Mouse (Mus musculus) kidney, postnatal 0 days (tissue): ENCODE results near the gene Zfc3h1. TPM values are rescaled to one million over a fixed set of nuclear protein-coding genes. Genes with fewer than 3 reads are reported as not detected.

Experiments used
- ATAC-seq: fragments of 200-750 bp; cut with Nextera tagmentation; replicated peaks from 2 replicates; pipeline ENCODE4 v1.8.0; 2017; ENCODE audit warnings: low read depth, moderate number of reproducible peaks, moderate TSS enrichment, moderate library complexity; ENCODE audit not compliant: low FRiP score
- DNase-seq: peaks from one replicate; pipeline ENCODE4 v3.0.0-alpha.2; 2016; ENCODE audit warnings: low spot score
- H3K27ac ChIP-seq: fragments of 300-500 bp; sonication (generic); 2 replicates; pipeline ENCODE4 v1.5.1; 2014; ENCODE audit warnings: mild to moderate bottlenecking
- H3K27me3 ChIP-seq: fragments of 300-500 bp; sonication (generic); 2 replicates; pipeline ENCODE4 v1.6.1; 2014; ENCODE audit warnings: low read length, mixed read lengths; ENCODE audit not compliant: insufficient read depth
- H3K36me3 ChIP-seq: fragments of 300-500 bp; sonication (generic); 2 replicates; pipeline ENCODE4 v1.6.1; 2014; ENCODE audit warnings: low read length, mixed read lengths; ENCODE audit not compliant: insufficient read depth
- H3K4me1 ChIP-seq: fragments of 300-500 bp; sonication (generic); replicated peaks from 2 replicates; pipeline ENCODE4 v1.6.1; 2014; ENCODE audit warnings: antibody characterized with exemption, low read length, mixed read lengths; ENCODE audit not compliant: insufficient read depth
- H3K4me2 ChIP-seq: fragments of 300-500 bp; sonication (generic); 2 replicates; pipeline ENCODE4 v1.6.1; 2014; ENCODE audit warnings: mild to moderate bottlenecking, low read length, moderate library complexity, mixed read lengths
- H3K4me3 ChIP-seq: fragments of 300-500 bp; sonication (generic); replicated peaks from 2 replicates; pipeline ENCODE4 v1.5.1; 2014; ENCODE audit warnings: low read depth, low read length
- H3K9ac ChIP-seq: fragments of 300-500 bp; sonication (generic); 2 replicates; pipeline ENCODE4 v1.6.1; 2014; ENCODE audit warnings: low read depth, low read length
- H3K9me3 ChIP-seq: fragments of 300-500 bp; sonication (generic); replicated peaks from 2 replicates; pipeline ENCODE4 v1.6.1; 2016; ENCODE audit warnings: low read length, inconsistent platforms, mixed read lengths
- CTCF ChIP-seq: IDR thresholded peaks from 2 replicates; pipeline ENCODE4 v1.5.1; 2016; ENCODE audit warnings: antibody characterized with exemption, low read depth, mild to moderate bottlenecking, moderate library complexity
- WGBS: fragments of 180-500 bp; shearing (Covaris S2); extraction: QIAGEN DNeasy Blood & Tissue Kit; methylation state at CpG from one replicate; pipeline ENCODE4 v1.1.7; 2014; 5-methylcytosine and 5-hydroxymethylcytosine counted together
- polyA plus RNA-seq: library from polyadenylated mRNA; unstranded; fragments of >200 nt; fragmentation: Nextera tagmentation; extraction: Ambion mirVana; gene quantifications from 2 replicates; pipeline ENCODE4 v1.2.1, GENCODE M21; 2015

Gene Zfc3h1
- polyA plus RNA-seq, 1 experiment from 2014 or later: 14.5 TPM

- H3K9me3 ChIP-seq: no peaks in the 10 kb centered on the region
- peaks cover 9% of the 10 kb centered on the region; the same call in 1 of the 2 replicates for H3K4me1 ChIP-seq
- peak overlapping the region; percentile 61 for H3K4me3 ChIP-seq
- no peaks in the 10 kb centered on the region for H3K36me3 ChIP-seq
- H3K4me2 ChIP-seq: peak overlapping the region; percentile 56
- H3K27me3 ChIP-seq: no peaks in the 10 kb centered on the region
- no peak overlapping the region for H3K27ac ChIP-seq
- ATAC-seq (no peak), DNase-seq (peak; percentile 25)
- no peak for TF ChIP-seq CTCF
- peak overlapping the region; percentile 70; the same call in 1 of the 2 replicates for H3K9ac ChIP-seq
- whole genome bisulfite sequencing: 34% methylated on average over 12 of the region's 12 CpGs
These were observed 1.7 kb upstream of the Zfc3h1 start for GRCm38 (mm10) chr10:115382846-115383643.

- DNase-seq: peak; percentile 53
- no peaks in the 10 kb centered on the region for H3K27me3 ChIP-seq
- H3K4me2 ChIP-seq: peak overlapping the region; percentile 56
- H3K4me1 ChIP-seq: peaks cover 9% of the 10 kb centered on the region; the same call in 1 of the 2 replicates
- H3K9me3 ChIP-seq: no peaks in the 10 kb centered on the region
- 2% methylated on average over 15 of the region's 15 CpGs for WGBS
- peak overlapping the region; percentile 70 for H3K9ac ChIP-seq
- ATAC-seq: no peak; the same call in 1 of the 2 replicates
- TF ChIP-seq CTCF: no peak
- no peaks in the 10 kb centered on the region for H3K36me3 ChIP-seq
- H3K27ac ChIP-seq: peak overlapping the region; percentile 96
- peak overlapping the region; percentile 61 for H3K4me3 ChIP-seq
These were observed 1.0 kb upstream of the Zfc3h1 start for GRCm38 (mm10) chr10:115383644-115384220.

- no peaks in the 10 kb centered on the region for H3K27me3 ChIP-seq
- ATAC-seq (peak; percentile 30), DNase-seq (peak; percentile 76)
- H3K9ac ChIP-seq: peak overlapping the region; percentile 77
- H3K4me3 ChIP-seq: peak overlapping the region; percentile 61
- H3K9me3 ChIP-seq: no peaks in the 10 kb centered on the region
- H3K27ac ChIP-seq: peak overlapping the region; percentile 96
- no peak for TF ChIP-seq CTCF
- peak overlapping the region; percentile 56 for H3K4me2 ChIP-seq
- peaks cover 9% of the 10 kb centered on the region; the same call in 1 of the 2 replicates for H3K4me1 ChIP-seq
- peaks cover 9% of the 10 kb centered on the region for H3K36me3 ChIP-seq
- under 1% methylated on average over 84 of the region's 101 CpGs for WGBS
These were observed 551 bp downstream of the Zfc3h1 start for GRCm38 (mm10) chr10:115385018-115386002.

GRCm38 (mm10) chr10:115387891-115388290 lies 3.1 kb downstream of the Zfc3h1 start:
- WGBS: 86% methylated on average over 3 of the region's 3 CpGs
- Histone ChIP-seq H3K27me3 (no peaks in the 10 kb centered on the region), H3K9me3 (no peaks in the 10 kb centered on the region), H3K36me3 (peaks cover 17% of the 10 kb centered on the region), H3K4me1 (0 out of 2 replicates have a peak, but pooled peaks cover 2% of the 10 kb centered on the region), H3K4me3 (no peak overlapping the region), H3K27ac (no peak overlapping the region), H3K9ac (no peak overlapping the region), H3K4me2 (peak overlapping the region; percentile 28; the same call in 1 of the 2 replicates)
- ATAC-seq (no peak), DNase-seq (no peak)
- no peak for TF ChIP-seq CTCF

GRCm38 (mm10) chr10:115391076-115391475 lies 6.3 kb downstream of the Zfc3h1 start:
- Histone ChIP-seq H3K27ac (no peak overlapping the region), H3K4me2 (no peak overlapping the region), H3K36me3 (peaks cover 26% of the 10 kb centered on the region), H3K9ac (no peak overlapping the region), H3K27me3 (no peaks in the 10 kb centered on the region), H3K4me1 (no peaks in the 10 kb centered on the region), H3K4me3 (no peak overlapping the region), H3K9me3 (no peaks in the 10 kb centered on the region)
- DNase-seq: no peak
- WGBS: 89% methylated on average over 4 of the region's 4 CpGs
- no peak for TF ChIP-seq CTCF
- ATAC-seq: no peak
